Mouse (Mus musculus) olfactory bulb, adult 2 months (tissue): ENCODE measurements around the gene Asf1b.

Experiments used
- CTCF ChIP-seq: fragments of 200-500 bp; IDR thresholded peaks from 2 replicates; pipeline ENCODE4 v1.5.1; 2012; ENCODE audit warnings: low read depth, mild to moderate bottlenecking, low read length, moderate library complexity; ENCODE audit not compliant: insufficient read depth
- POLR2A ChIP-seq: fragments of 200-500 bp; IDR thresholded peaks from 2 replicates; pipeline ENCODE4 v1.6.1; 2012; ENCODE audit warnings: mild to moderate bottlenecking, low read depth, low read length, moderate library complexity; ENCODE audit not compliant: insufficient read depth

- TF ChIP-seq POLR2A (no peak), CTCF (no peak)
Observed at GRCm38 (mm10) chr8:83992488-83992887, 37.2 kb downstream of the Asf1b start.
